Mouse (Mus musculus) monocyte, adult 2 months (primary cell): ENCODE data around the gene Gm28038.

Source experiments
- DNase-seq, 2 experiments: peaks; one replicate each; pipeline ENCODE4 v3.0.0; 2022; ENCODE audit warnings: low spot score in 2 of 2, low read depth in 1 of 2

Gene Gm28038

GRCm38 (mm10) chr2:30285004-30285403 lies 4.2 kb downstream of the Gm28038 start:
- DNase-seq, result no peak

GRCm38 (mm10) chr2:30285416-30286181 lies 4.8 kb downstream of the Gm28038 start:
- DNase-seq, result no peak

- peak; percentile 88 to 94 for DNase-seq
Observed at GRCm38 (mm10) chr2:30286192-30287026, 5.6 kb downstream of the Gm28038 start, which contains the start of the genes Dolk and Nup188. TSS of gene Dolk (minus strand) at chr2:30286334. TSS of gene Nup188 (plus strand) at chr2:30286397.

DNA sequence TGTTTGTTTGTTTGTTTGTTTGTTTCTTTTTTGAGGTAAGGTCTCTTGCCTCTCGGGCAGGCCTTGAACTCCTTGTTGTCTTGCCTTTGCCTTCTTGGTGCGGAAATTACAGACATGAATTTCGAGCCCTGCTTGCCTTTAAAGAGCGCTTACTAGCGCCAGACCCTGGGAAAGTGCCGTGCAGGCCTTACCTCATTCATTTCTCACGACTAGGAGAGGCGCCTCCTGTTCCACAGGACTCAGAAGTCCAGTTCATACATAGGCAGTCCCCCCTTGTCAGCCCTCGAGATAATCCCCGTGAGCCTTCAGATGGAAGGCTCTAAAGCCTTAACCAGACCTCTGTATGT lies 6.2 kb downstream of the Gm28038 start:
- DNase-seq, result no peak

DNA sequence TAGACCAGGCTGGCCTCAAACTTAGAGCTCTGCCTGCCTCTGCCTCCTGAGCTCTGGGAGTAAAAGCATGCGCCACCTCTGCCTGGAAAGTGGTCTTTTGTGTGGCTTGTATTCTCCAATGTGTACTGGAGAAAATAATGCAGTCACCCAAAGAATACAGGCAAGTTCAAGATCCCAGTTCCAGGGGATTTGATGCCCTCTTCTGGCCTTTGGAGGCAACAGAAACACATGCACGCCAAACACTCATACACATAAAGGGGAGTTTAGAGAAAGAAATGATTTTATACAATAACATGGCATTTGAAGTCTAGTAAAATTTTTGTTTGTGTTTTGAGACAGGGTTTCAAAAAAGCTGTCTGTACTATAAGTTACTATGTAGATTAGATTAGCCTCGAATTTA lies 18.7 kb downstream of the Gm28038 start:
- no peak for DNase-seq

- no peak for DNase-seq
Observed at GRCm38 (mm10) chr2:30299966-30300365, 19.1 kb downstream of the Gm28038 start.

GRCm38 (mm10) chr2:30306087-30306486 lies 25.2 kb downstream of the Gm28038 start:
- DNase-seq, result no peak

DNA sequence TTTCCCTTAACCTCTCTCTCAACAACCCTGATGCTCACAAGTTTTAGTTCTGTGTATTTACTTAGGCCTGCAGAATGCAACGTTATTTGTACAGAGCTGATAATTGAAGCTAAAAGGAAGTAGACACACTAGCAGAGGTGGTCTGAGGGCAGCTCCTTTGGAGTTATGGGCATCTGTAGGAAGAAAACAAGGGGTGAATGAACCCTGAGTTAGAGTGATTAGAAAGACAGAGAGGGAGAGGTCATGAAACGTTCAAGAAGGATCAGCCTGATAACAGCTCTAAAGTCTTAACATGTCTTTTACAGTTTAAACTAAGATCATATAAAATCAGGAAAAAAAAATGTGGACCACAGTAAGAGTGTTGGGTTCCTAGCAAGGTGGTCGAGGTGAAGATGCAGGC lies 28.5 kb downstream of the Gm28038 start:
- no peak for DNase-seq

GRCm38 (mm10) chr2:30311481-30311880 lies 30.6 kb downstream of the Gm28038 start:
- DNase-seq, result no peak

- no peak for DNase-seq
Observed at GRCm38 (mm10) chr2:30316136-30316535, 35.3 kb downstream of the Gm28038 start.

GRCm38 (mm10) chr2:30316955-30317354 lies 36.1 kb downstream of the Gm28038 start:
- no peak for DNase-seq

DNA sequence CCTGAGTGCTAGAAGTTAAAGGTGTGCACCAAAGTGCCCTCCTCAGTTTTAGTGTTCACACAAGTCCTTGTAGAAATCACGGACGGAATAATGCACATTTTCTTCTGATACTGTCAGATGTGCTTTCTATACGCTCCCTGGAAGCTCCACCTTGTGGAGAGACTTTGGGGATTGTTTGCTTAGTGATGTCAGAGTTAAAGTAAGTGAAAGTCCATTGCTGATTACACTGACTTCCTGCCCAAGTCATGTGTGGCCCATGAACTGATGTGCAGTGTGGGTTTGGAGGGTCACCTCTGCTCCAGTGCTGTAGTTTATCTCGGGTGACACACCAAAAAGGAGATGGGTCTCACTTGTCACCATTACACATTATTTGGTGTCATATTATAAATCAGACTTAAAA lies 38.4 kb downstream of the Gm28038 start:
- no peak for DNase-seq

- no peak for DNase-seq
Observed at GRCm38 (mm10) chr2:30323111-30323510, 42.3 kb downstream of the Gm28038 start.

DNA sequence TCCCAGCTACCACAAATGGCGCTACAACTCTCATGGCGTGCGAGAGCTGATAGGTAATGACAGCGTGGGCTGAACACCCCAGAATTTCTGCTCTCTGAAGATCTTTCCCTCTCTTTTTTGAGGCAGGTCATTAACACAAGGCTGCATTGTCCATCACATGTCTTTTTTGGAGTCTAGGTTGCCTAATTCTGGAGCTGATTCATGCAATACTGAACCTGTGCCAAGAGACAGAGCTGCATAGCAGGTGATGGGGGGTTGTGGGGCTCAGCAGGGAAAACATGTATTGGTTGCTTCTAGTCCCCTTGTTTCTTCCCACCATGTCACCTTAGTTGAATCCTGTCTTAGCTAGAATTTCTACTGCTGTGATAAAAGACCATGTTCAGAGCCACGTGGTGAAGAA lies 44.5 kb downstream of the Gm28038 start:
- no peak for DNase-seq

DNA sequence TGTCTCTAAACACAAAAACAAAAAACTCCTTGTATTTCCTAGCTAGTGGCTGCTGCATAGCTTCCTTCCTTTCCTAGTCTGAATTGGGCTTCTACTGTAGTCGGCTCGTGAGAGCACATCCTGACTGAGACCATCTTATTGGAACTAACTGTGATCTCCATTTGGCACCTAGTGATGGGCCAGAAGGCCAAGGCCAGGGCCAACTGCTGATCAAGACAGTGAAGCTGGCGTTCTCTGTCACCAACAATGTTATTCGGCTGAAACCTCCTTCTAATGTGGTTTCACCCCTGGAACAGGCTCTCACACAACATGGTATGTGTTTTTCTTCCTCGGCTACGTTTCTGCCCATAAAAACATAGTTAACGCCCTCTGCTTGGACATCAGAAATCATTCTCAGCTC lies 46.4 kb downstream of the Gm28038 start:
- DNase-seq, result no peak

- no peak for DNase-seq
Observed at GRCm38 (mm10) chr2:30328791-30329190, 47.9 kb downstream of the Gm28038 start.

DNA sequence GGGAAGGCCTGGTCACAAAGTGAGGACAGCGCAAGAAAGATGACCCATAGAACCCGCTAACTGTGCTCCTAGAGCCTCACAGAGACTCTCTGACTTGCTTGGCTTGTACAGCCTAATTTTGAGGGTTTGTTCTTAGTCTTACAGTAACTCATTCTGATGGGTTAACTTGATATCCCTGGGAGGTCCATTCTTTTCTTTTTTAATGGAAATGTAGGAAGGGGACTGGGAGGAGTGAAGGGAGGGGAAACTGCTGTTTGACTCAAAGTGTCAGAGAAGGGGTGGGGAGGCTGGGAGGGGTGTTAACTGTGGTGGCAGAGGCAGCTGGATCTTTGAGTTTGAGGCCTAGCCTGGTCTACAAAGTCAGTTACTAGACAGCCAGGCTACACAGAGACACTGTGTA lies 54.5 kb downstream of the Gm28038 start:
- DNase-seq, result no peak

DNA sequence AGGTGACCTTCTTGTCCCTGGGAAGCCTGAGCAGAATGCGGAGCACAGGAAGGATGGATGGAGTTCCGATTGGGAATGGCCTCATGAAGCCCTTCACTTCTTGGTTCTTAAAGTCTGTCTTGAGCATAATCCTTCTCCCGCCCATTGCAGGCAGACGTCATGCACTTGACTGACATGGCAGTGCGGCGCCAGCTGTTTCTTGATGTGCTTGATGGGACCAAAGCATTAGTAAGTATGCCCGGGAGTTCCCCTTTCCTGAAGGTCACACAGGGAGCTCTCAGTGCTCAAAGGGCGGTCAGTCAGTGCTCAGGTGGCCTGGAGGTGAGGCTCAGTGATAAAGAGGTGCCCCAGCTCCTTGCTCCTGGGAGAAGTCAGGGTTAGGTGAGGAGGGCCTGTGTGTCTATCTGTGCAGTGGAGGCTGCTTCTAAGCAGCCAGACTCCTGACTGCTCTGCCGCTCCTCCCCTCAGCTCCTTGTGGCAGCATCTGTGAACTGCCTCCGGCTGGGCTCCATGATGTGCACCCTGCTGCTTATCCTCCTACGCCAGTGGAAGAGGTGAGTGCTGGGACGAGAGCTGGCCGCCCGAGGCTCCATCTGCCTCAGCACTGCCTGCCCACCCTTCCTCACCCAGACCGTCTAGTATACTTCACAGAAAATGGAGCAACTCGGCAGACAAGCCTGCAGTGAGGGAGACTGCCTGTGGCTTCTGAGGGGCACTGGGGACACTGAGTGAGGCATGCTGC lies 55.5 kb downstream of the Gm28038 start:
- DNase-seq, result no peak

DNA sequence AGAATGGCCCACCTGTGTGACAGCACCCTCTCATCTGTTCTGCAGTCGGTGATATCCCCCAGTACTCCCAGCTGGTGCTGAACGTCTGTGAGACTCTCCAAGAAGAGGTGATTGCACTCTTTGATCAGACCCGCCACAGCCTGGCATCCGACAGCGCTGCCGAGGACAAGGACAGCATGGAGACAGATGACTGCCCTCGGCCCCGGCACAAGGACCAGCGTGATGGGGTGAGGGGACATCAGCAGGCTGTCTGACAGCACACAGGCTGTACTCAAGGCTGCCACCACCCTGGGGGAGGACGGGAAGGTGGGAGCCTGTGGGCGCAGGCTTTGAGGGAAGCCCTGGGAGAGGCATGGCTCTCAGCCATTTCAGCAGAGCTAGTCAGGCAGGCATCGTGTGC lies 56.3 kb downstream of the Gm28038 start:
- no peak for DNase-seq

- no peak for DNase-seq
Observed at GRCm38 (mm10) chr2:30342061-30342460, 61.2 kb downstream of the Gm28038 start.

DNA sequence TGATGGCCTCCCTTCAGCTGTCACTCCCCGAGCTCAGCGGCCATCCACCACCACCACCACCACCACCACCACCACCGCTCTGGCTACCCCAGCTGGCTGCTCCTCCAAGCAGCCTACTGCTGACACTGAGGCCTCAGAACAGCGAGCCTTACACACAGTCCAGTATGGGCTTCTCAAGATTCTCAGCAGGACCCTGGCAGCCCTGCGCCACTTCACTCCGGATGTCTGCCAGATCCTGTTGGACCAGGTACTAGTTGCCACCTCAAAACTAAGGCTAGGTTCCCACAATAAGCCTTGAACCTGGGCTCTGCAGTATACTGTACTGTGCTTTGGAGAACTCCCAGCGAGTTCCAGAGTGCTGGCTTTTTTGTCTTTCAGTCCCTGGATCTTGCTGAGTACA lies 61.7 kb downstream of the Gm28038 start:
- DNase-seq, result no peak
